Comparison of ENCODE assay signal across 25 mouse cellular contexts in genomic region chr7:12013106-12013505, GRCm38 (mm10). TPM values are rescaled to one million over a fixed set of nuclear protein-coding genes. Genes with fewer than 3 reads are reported as not detected.
DNase-seq lines count a peak whose midpoint lies in the region; ATAC-seq and TF ChIP-seq lines count a peak whose summit lies in the region.
"Had no signal": no experiment of that assay in that cellular context is flagged by ENCODE, and none has a peak within 500 bp of the region (broad histone marks: within the 10 kb centered on the region; RNA-seq: fewer than 3 reads in every experiment).

No protein-coding gene starts in this region.

- H3K9ac ChIP-seq in midbrain, embryonic 11.5 days (ENCODE audit: low read length): no peak overlapping the region
- H3K9ac ChIP-seq in midbrain, embryonic 15.5 days: no peak overlapping the region
- H3K9ac ChIP-seq in MEL (ENCODE audit: control insufficient read depth, low read depth, low read length, poor library complexity, severe bottlenecking): no peak overlapping the region
- no peak overlapping the region for H3K9ac ChIP-seq in stomach, postnatal 0 days (ENCODE audit: low read length)
- H3K9ac ChIP-seq: forebrain, postnatal 0 days; hindbrain, embryonic 14.5 days; limb, embryonic 15.5 days; liver, postnatal 0 days had no signal

- TF ChIP-seq EP300 in MEL (IDR thresholded peaks at IDR 0.05; ENCODE audit: low read depth in 1 of 2, low read length in 2 of 2): no peak
- TF ChIP-seq EP300 in stomach, postnatal 0 days (optimal IDR thresholded peaks at IDR 0.05): no peak

- no peak for TF ChIP-seq CTCF in MEL (IDR thresholded peaks at IDR 0.05 in 2 of 3, conservative IDR thresholded peaks at IDR 0.05 in 1 of 3; ENCODE audit: control insufficient read depth in 1 of 3, insufficient read depth in 1 of 3, low read depth in 2 of 3, low read length in 3 of 3, poor library complexity in 1 of 3, severe bottlenecking in 1 of 3)
- no peak for TF ChIP-seq CTCF in stomach, postnatal 0 days (IDR thresholded peaks at IDR 0.05; ENCODE audit: low read depth)

- no peak overlapping the region for H3K27ac ChIP-seq in midbrain, embryonic 11.5 days (ENCODE audit: low read depth, low read length)
- no peak overlapping the region for H3K27ac ChIP-seq in midbrain, embryonic 15.5 days
- no peak overlapping the region for H3K27ac ChIP-seq in MEL (ENCODE audit: control insufficient read depth, low read depth, low read length)
- no peak overlapping the region for H3K27ac ChIP-seq in stomach, postnatal 0 days (replicated peaks)
- H3K27ac ChIP-seq: hindbrain, embryonic 14.5 days; limb, embryonic 15.5 days had no signal

- no peak overlapping the region for H3K4me3 ChIP-seq in midbrain, embryonic 11.5 days (ENCODE audit: low read depth, low read length)
- no peak overlapping the region for H3K4me3 ChIP-seq in midbrain, embryonic 15.5 days
- no peak overlapping the region for H3K4me3 ChIP-seq in MEL (ENCODE audit: control insufficient read depth in 1 of 2, insufficient read depth in 1 of 2, low read depth in 2 of 2, low read length in 2 of 2)
- H3K4me3 ChIP-seq in stomach, postnatal 0 days (ENCODE audit: low read depth, low read length): no peak overlapping the region
- H3K4me3 ChIP-seq: limb, embryonic 15.5 days had no signal

- no peaks in the 10 kb centered on the region for H3K4me1 ChIP-seq in midbrain, embryonic 11.5 days (ENCODE audit: control insufficient read depth, insufficient read depth, low read length)
- no peaks in the 10 kb centered on the region for H3K4me1 ChIP-seq in midbrain, embryonic 15.5 days
- no peaks in the 10 kb centered on the region for H3K4me1 ChIP-seq in MEL (ENCODE audit: control insufficient read depth in 1 of 2, insufficient read depth in 2 of 2, low read length in 2 of 2)
- no peaks in the 10 kb centered on the region for H3K4me1 ChIP-seq in stomach, postnatal 0 days (replicated peaks; ENCODE audit: control insufficient read depth, insufficient read depth)
- H3K4me1 ChIP-seq: limb, embryonic 15.5 days had no signal

- H3K36me3 ChIP-seq in midbrain, embryonic 11.5 days (ENCODE audit: control insufficient read depth, insufficient read depth, low read length): no peaks in the 10 kb centered on the region
- no peaks in the 10 kb centered on the region for H3K36me3 ChIP-seq in midbrain, embryonic 15.5 days (replicated peaks)
- H3K36me3 ChIP-seq in MEL (ENCODE audit: control insufficient read depth in 1 of 2, insufficient read depth in 2 of 2, low read length in 2 of 2): no peaks in the 10 kb centered on the region
- no peaks in the 10 kb centered on the region for H3K36me3 ChIP-seq in stomach, postnatal 0 days (ENCODE audit: control insufficient read depth, insufficient read depth, low read length)
- H3K36me3 ChIP-seq: limb, embryonic 15.5 days had no signal

- peaks cover 65% of the 10 kb centered on the region for H3K9me3 ChIP-seq in midbrain, embryonic 11.5 days (ENCODE audit: control insufficient read depth, low read length)
- H3K9me3 ChIP-seq in midbrain, embryonic 15.5 days: peaks cover 68% of the 10 kb centered on the region
- no peaks in the 10 kb centered on the region for H3K9me3 ChIP-seq in MEL (replicated peaks; ENCODE audit: insufficient read depth, low read length)
- peaks cover 43% of the 10 kb centered on the region for H3K9me3 ChIP-seq in stomach, postnatal 0 days (ENCODE audit: control insufficient read depth, low read length)

- ATAC-seq in midbrain, embryonic 11.5 days (ENCODE audit: low FRiP score): no peak
- no peak for ATAC-seq in midbrain, embryonic 15.5 days (replicated peaks)
- ATAC-seq in stomach, postnatal 0 days (ENCODE audit: low FRiP score, low TSS enrichment): no peak
- ATAC-seq: forebrain, postnatal 0 days; intestine, embryonic 16.5 days; liver, postnatal 0 days; Patski had no signal

- DNase-seq in midbrain, embryonic 11.5 days (ENCODE audit: low spot score, missing footprints): peak; percentile 87
- DNase-seq in MEL (ENCODE audit: low read depth, low spot score): peak; percentile 6
- DNase-seq in c-Kit-positive CD71-positive TER-119-positive erythroid progenitor cells, embryonic 14.5 days (ENCODE audit: low spot score): peak; percentile 2
- peak; percentile 19 for DNase-seq in stomach, postnatal 0 days (ENCODE audit: low spot score)
- DNase-seq in lung, postnatal 4 days: no peak
- DNase-seq in frontal cortex, postnatal 36 days (ENCODE audit: low spot score in 2 of 2): no peak
- DNase-seq: cerebellum, postnatal 14 days; forebrain, postnatal 0 days; gastrocnemius, postnatal 25 days; heart, postnatal 10 days; kidney, postnatal 10 days; liver, postnatal 0 days; lung, postnatal 14 days; right cerebral cortex, adult 18-20 months; thymus, adult 2 months had no signal

- no peaks in the 10 kb centered on the region for H3K79me2 ChIP-seq in MEL (ENCODE audit: control insufficient read depth, insufficient read depth, low read length, poor library complexity)

- no peak overlapping the region for H3K4me2 ChIP-seq in midbrain, embryonic 11.5 days
- H3K4me2 ChIP-seq in midbrain, embryonic 15.5 days: no peak overlapping the region
- H3K4me2 ChIP-seq in stomach, postnatal 0 days (replicated peaks; ENCODE audit: low read depth): no peak overlapping the region
- H3K4me2 ChIP-seq: hindbrain, embryonic 14.5 days; limb, embryonic 15.5 days had no signal

- TF ChIP-seq POLR2A in MEL (IDR thresholded peaks at IDR 0.05; ENCODE audit: control insufficient read depth in 1 of 2, insufficient read depth in 1 of 2, low read depth in 1 of 2, low read length in 2 of 2, poor library complexity in 1 of 2): no peak

- H3K27me3 ChIP-seq in midbrain, embryonic 11.5 days (ENCODE audit: control insufficient read depth, insufficient read depth, low read length): no peaks in the 10 kb centered on the region
- H3K27me3 ChIP-seq in midbrain, embryonic 15.5 days (replicated peaks): no peaks in the 10 kb centered on the region
- no peaks in the 10 kb centered on the region for H3K27me3 ChIP-seq in MEL (ENCODE audit: control insufficient read depth in 1 of 2, insufficient read depth in 2 of 2, low read length in 2 of 2)
- no peaks in the 10 kb centered on the region for H3K27me3 ChIP-seq in stomach, postnatal 0 days (ENCODE audit: control insufficient read depth, insufficient read depth, low read length)
- H3K27me3 ChIP-seq: limb, embryonic 15.5 days; Patski had no signal

- WGBS in midbrain, embryonic 11.5 days: 80% methylated on average over 4 of the region's 4 CpGs
- WGBS in midbrain, embryonic 15.5 days: 78% methylated on average over 4 of the region's 4 CpGs
- WGBS in stomach, postnatal 0 days: 81% methylated on average over 4 of the region's 4 CpGs

- TF ChIP-seq RAD21 in MEL (IDR thresholded peaks at IDR 0.05; ENCODE audit: low read depth, low read length): no peak

TF ChIP-seq in MEL, 35 proteins besides CTCF, POLR2A, EP300 and RAD21:
- TF ChIP-seq TBP (IDR thresholded peaks at IDR 0.05; ENCODE audit: low read depth, low read length) (no peak), KAT2A (conservative IDR thresholded peaks at IDR 0.05; ENCODE audit: low read depth, low read length) (no peak), TAL1 (IDR thresholded peaks at IDR 0.05; ENCODE audit: low read length) (no peak), USF2 (IDR thresholded peaks at IDR 0.05; ENCODE audit: borderline replicate concordance in 1 of 2, insufficient read depth in 1 of 2, low read depth in 1 of 2, low read length in 2 of 2) (no peak), UBTF (IDR thresholded peaks at IDR 0.05; ENCODE audit: borderline replicate concordance, insufficient read depth, low read depth, low read length) (no peak), MAZ (IDR thresholded peaks at IDR 0.05; ENCODE audit: low read depth, low read length) (no peak), BHLHE40 (IDR thresholded peaks at IDR 0.05; ENCODE audit: borderline replicate concordance, low read depth, low read length) (no peak), SMC3 (IDR thresholded peaks at IDR 0.05; ENCODE audit: low read depth, low read length) (no peak), JUND (IDR thresholded peaks at IDR 0.05; ENCODE audit: low read depth, low read length) (no peak), NELFE (IDR thresholded peaks at IDR 0.05; ENCODE audit: low read depth, low read length) (no peak), MAX (IDR thresholded peaks at IDR 0.05; ENCODE audit: low read length) (no peak), POLR2AphosphoS2 (IDR thresholded peaks at IDR 0.05; ENCODE audit: low read length) (no peak), ZMIZ1 (IDR thresholded peaks at IDR 0.05; ENCODE audit: low read depth, low read length) (no peak)

RNA-seq across cellular contexts. Expression of gene Vmn1r77, which starts 23.4 kb away (rescaled TPM):
- not detected in 2 replicates for polyA plus RNA-seq in midbrain, embryonic 11.5 days (2014; fragmentation: Nextera tagmentation; extraction: Ambion mirVana)
- polyA plus RNA-seq in midbrain, embryonic 15.5 days (2015; fragmentation: Nextera tagmentation; extraction: Ambion mirVana): not detected in 2 replicates
- total RNA-seq in MEL (2012; rRNA removed): not detected in 2 replicates
- not detected for polyA plus RNA-seq in MEL (2012; ENCODE audit: insufficient read depth in 1 of 2, insufficient read length in 2 of 2, low read depth in 1 of 2, low replicate concordance in 2 of 2, missing spikeins in 1 of 2)
- 0.01 TPM in 1 of 2 replicates, not detected in the other for polyA plus RNA-seq in stomach, postnatal 0 days (2015; fragmentation: Nextera tagmentation; extraction: Ambion mirVana)
- total RNA-seq: adrenal gland, postnatal 4 days; forebrain, postnatal 0 days; gastrocnemius, postnatal 25 days; heart, postnatal 10 days; left cerebral cortex, postnatal 10 days; megakaryocyte-erythroid progenitor cell, adult 5-6 weeks had no signal
- polyA plus RNA-seq: forebrain, postnatal 0 days; hindbrain, embryonic 14.5 days; intestine, embryonic 16.5 days; limb, embryonic 15.5 days; liver, postnatal 0 days; Patski; stomach, embryonic 14.5 days; thymus, adult 2 months; urinary bladder, adult 2 months had no signal

Comparison
In these comparisons a context has a peak if more than half of its experiments do, and no peak if none do; other contexts are left out.
1. DNase-seq: peak in midbrain, embryonic 11.5 days (single experiment), MEL (single experiment), c-Kit-positive CD71-positive TER-119-positive erythroid progenitor cells, embryonic 14.5 days (single experiment) and stomach, postnatal 0 days (single experiment); none in lung, postnatal 4 days (0 of 2) and frontal cortex, postnatal 36 days (0 of 2).